Mouse (Mus musculus) embryonic facial prominence, embryonic 14.5 days (tissue): Measurements from ENCODE around the gene Hpgd. TPM values are rescaled to one million over a fixed set of nuclear protein-coding genes. Genes with fewer than 3 reads are reported as not detected.

ENCODE experiments used
- ATAC-seq: fragments of 200-750 bp; cut with Nextera tagmentation; 2 replicates; pipeline ENCODE4 v1.8.0; 2017; ENCODE audit warnings: low read depth, moderate number of reproducible peaks, moderate TSS enrichment
- DNase-seq: peaks from one replicate; pipeline ENCODE4 v3.0.0-alpha.2; 2015; ENCODE audit warnings: low spot score
- H3K27ac ChIP-seq: fragments of 300-500 bp; sonication (generic); replicated peaks from 2 replicates; pipeline ENCODE4 v1.5.1; 2014; ENCODE audit warnings: low read depth, mild to moderate bottlenecking, low read length, moderate library complexity
- H3K27me3 ChIP-seq: fragments of 300-500 bp; sonication (generic); replicated peaks from 2 replicates; pipeline ENCODE4 v1.6.1; 2014; ENCODE audit warnings: low read length; ENCODE audit not compliant: control insufficient read depth, insufficient read depth
- H3K36me3 ChIP-seq: fragments of 300-500 bp; sonication (generic); 2 replicates; pipeline ENCODE4 v1.6.1; 2014; ENCODE audit warnings: low read length, mixed read lengths; ENCODE audit not compliant: control insufficient read depth, insufficient read depth
- H3K4me1 ChIP-seq: fragments of 300-500 bp; sonication (generic); 2 replicates; pipeline ENCODE4 v1.6.1; 2014; ENCODE audit warnings: antibody characterized with exemption, low read length; ENCODE audit not compliant: control insufficient read depth, insufficient read depth
- H3K4me2 ChIP-seq: fragments of 300-500 bp; sonication (generic); 2 replicates; pipeline ENCODE4 v1.6.1; 2014; ENCODE audit warnings: low read depth, mild to moderate bottlenecking, low read length, moderate library complexity, mixed read lengths
- H3K4me3 ChIP-seq: fragments of 300-500 bp; sonication (generic); 2 replicates; pipeline ENCODE4 v1.5.1; 2014; ENCODE audit warnings: low read depth, mild to moderate bottlenecking, low read length
- H3K9ac ChIP-seq: fragments of 300-500 bp; sonication (generic); 2 replicates; pipeline ENCODE4 v1.6.1; 2014; ENCODE audit warnings: low read depth, mild to moderate bottlenecking, low read length, moderate library complexity, mixed read lengths
- H3K9me3 ChIP-seq: fragments of 300-500 bp; sonication (generic); 2 replicates; pipeline ENCODE4 v1.6.1; 2016; ENCODE audit warnings: low read length; ENCODE audit not compliant: control insufficient read depth
- WGBS: fragments of 180-500 bp; shearing (Covaris S2); extraction: QIAGEN DNeasy Blood & Tissue Kit; methylation state at CpG from one replicate; pipeline ENCODE4 v1.1.7; 2014; 5-methylcytosine and 5-hydroxymethylcytosine counted together
- polyA plus RNA-seq: library from polyadenylated mRNA; unstranded; fragments of >200 nt; fragmentation: Nextera tagmentation; extraction: Ambion mirVana; gene quantifications from 2 replicates; pipeline ENCODE4 v1.2.1, GENCODE M21; 2014

Hpgd gene
- polyA plus RNA-seq, 1 experiment from 2014 or later = 36.8 TPM

GRCm38 (mm10) chr8:56278545-56279063, 15.8 kb upstream of the Hpgd start:
- Histone ChIP-seq H3K4me3 (no peak overlapping the region), H3K4me2 (no peak overlapping the region), H3K27ac (no peak overlapping the region), H3K9me3 (no peaks in the 10 kb centered on the region), H3K36me3 (no peaks in the 10 kb centered on the region), H3K4me1 (no peaks in the 10 kb centered on the region), H3K9ac (no peak overlapping the region), H3K27me3 (no peaks in the 10 kb centered on the region)
- 75% methylated on average over 2 of the region's 2 CpGs for WGBS
- ATAC-seq = no peak
- DNase-seq = no peak

GRCm38 (mm10) chr8:56283936-56284335, 10.4 kb upstream of the Hpgd start:
- no peak overlapping the region for H3K4me3 ChIP-seq
- peaks cover 8% of the 10 kb centered on the region for H3K4me1 ChIP-seq
- ATAC-seq (no peak), DNase-seq (no peak)
- H3K27me3 ChIP-seq = no peaks in the 10 kb centered on the region
- H3K9ac ChIP-seq = no peak overlapping the region
- H3K27ac ChIP-seq = no peak overlapping the region
- H3K4me2 ChIP-seq = no peak overlapping the region
- no peaks in the 10 kb centered on the region for H3K36me3 ChIP-seq
- WGBS = 50% methylated on average over 1 of the region's 1 CpGs
- no peaks in the 10 kb centered on the region for H3K9me3 ChIP-seq

- peak overlapping the region; percentile 29; the same call in 1 of the 2 replicates for H3K27ac ChIP-seq
- DNase-seq (peak; percentile 34), ATAC-seq (peak; percentile 41; the same call in 1 of the 2 replicates)
- H3K9me3 ChIP-seq = no peaks in the 10 kb centered on the region
- H3K4me2 ChIP-seq = no peak overlapping the region
- peaks cover 8% of the 10 kb centered on the region for H3K4me1 ChIP-seq
- H3K27me3 ChIP-seq = no peaks in the 10 kb centered on the region
- 17% methylated on average over 3 of the region's 3 CpGs for WGBS
- H3K4me3 ChIP-seq = no peak overlapping the region
- no peak overlapping the region for H3K9ac ChIP-seq
- no peaks in the 10 kb centered on the region for H3K36me3 ChIP-seq
Observed at GRCm38 (mm10) chr8:56284957-56285356, 9.4 kb upstream of the Hpgd start.

GRCm38 (mm10) chr8:56286717-56287116, 7.7 kb upstream of the Hpgd start:
- Histone ChIP-seq H3K4me1 (peaks cover 8% of the 10 kb centered on the region), H3K36me3 (no peaks in the 10 kb centered on the region), H3K27me3 (no peaks in the 10 kb centered on the region), H3K9ac (no peak overlapping the region), H3K9me3 (no peaks in the 10 kb centered on the region), H3K27ac (no peak overlapping the region), H3K4me2 (no peak overlapping the region), H3K4me3 (no peak overlapping the region)
- DNase-seq (peak; percentile 62), ATAC-seq (peak; percentile 77)
- 64% methylated on average over 2 of the region's 2 CpGs for WGBS

GRCm38 (mm10) chr8:56287370-56288072, 6.9 kb upstream of the Hpgd start:
- H3K27ac ChIP-seq = peak overlapping the region; percentile 28; the same call in 1 of the 2 replicates
- H3K4me1 ChIP-seq = peaks cover 8% of the 10 kb centered on the region
- H3K9ac ChIP-seq = no peak overlapping the region
- H3K36me3 ChIP-seq = no peaks in the 10 kb centered on the region
- H3K9me3 ChIP-seq = no peaks in the 10 kb centered on the region
- WGBS = 73% methylated on average over 7 of the region's 7 CpGs
- no peak overlapping the region for H3K4me2 ChIP-seq
- H3K4me3 ChIP-seq = no peak overlapping the region
- no peak for ATAC-seq
- H3K27me3 ChIP-seq = no peaks in the 10 kb centered on the region
- no peak for DNase-seq

GRCm38 (mm10) chr8:56292318-56292717, 2.1 kb upstream of the Hpgd start:
- H3K9ac ChIP-seq = no peak overlapping the region
- H3K27me3 ChIP-seq = peaks cover 5% of the 10 kb centered on the region; the same call in 1 of the 2 replicates
- H3K36me3 ChIP-seq = no peaks in the 10 kb centered on the region
- no peak overlapping the region for H3K4me2 ChIP-seq
- H3K4me1 ChIP-seq = peaks cover 5% of the 10 kb centered on the region
- H3K4me3 ChIP-seq = no peak overlapping the region
- H3K27ac ChIP-seq = no peak overlapping the region
- 87% methylated on average over 7 of the region's 7 CpGs for WGBS
- no peak for DNase-seq
- no peaks in the 10 kb centered on the region for H3K9me3 ChIP-seq
- ATAC-seq = no peak

- H3K4me2 ChIP-seq = peak overlapping the region; percentile 78
Observed at GRCm38 (mm10) chr8:56293480-56293879, 905 bp upstream of the Hpgd start.

GRCm38 (mm10) chr8:56294886-56295555, 636 bp downstream of the Hpgd start:
- Histone ChIP-seq H3K36me3 (no peaks in the 10 kb centered on the region), H3K9ac (peak overlapping the region; percentile 66), H3K27ac (no peak overlapping the region), H3K4me2 (peak overlapping the region; percentile 78), H3K4me3 (peak overlapping the region; percentile 52), H3K9me3 (no peaks in the 10 kb centered on the region), H3K4me1 (peaks cover 5% of the 10 kb centered on the region), H3K27me3 (peaks cover 5% of the 10 kb centered on the region; the same call in 1 of the 2 replicates)
- peak; percentile 19 for DNase-seq
- peak; percentile 20; the same call in 1 of the 2 replicates for ATAC-seq
- 16% methylated on average over 14 of the region's 14 CpGs for WGBS

More at GRCm38 (mm10) chr8:56293480-56293879, 905 bp upstream of the Hpgd start:
- WGBS = 7% methylated on average over 8 of the region's 8 CpGs
- ATAC-seq (no peak), DNase-seq (peak; percentile 63)
- Histone ChIP-seq H3K4me1 (peaks cover 5% of the 10 kb centered on the region), H3K9ac (no peak overlapping the region), H3K27ac (no peak overlapping the region; the same call in 1 of the 2 replicates), H3K27me3 (peaks cover 5% of the 10 kb centered on the region; the same call in 1 of the 2 replicates), H3K4me3 (0 out of 2 replicates have a peak overlapping the region, but pooled peaks have one; percentile 6), H3K36me3 (no peaks in the 10 kb centered on the region), H3K9me3 (no peaks in the 10 kb centered on the region)
